Mouse (Mus musculus) heart, postnatal 0 days (tissue): ENCODE data around the gene Ccdc88c.

Experiments used
- CTCF ChIP-seq: IDR thresholded peaks from 2 replicates; pipeline ENCODE4 v1.5.1; 2016; ENCODE audit warnings: antibody characterized with exemption, control low read depth, low read depth
- EP300 ChIP-seq: IDR thresholded peaks from 2 replicates; pipeline ENCODE4 v1.6.1; 2016; ENCODE audit warnings: antibody characterized with exemption, low read depth

GRCm38 (mm10) chr12:100903761-100904160 lies 125.1 kb downstream of the Ccdc88c start:
- TF ChIP-seq CTCF: no peak
- TF ChIP-seq EP300: no peak
